Mouse (Mus musculus) layer of hippocampus, adult 6 months (tissue): Measurements from ENCODE around the gene Gm10696. TPM values are rescaled to one million over a fixed set of nuclear protein-coding genes. Genes with fewer than 3 reads are reported as not detected.

Experiments
- long read RNA-seq, 2 experiments: library from polyadenylated mRNA; unstranded; transcript quantifications; one replicate each; pipeline ENCODE4 v2.0.0; 2019 to 2020
- polyA plus RNA-seq: library from polyadenylated mRNA; unstranded; fragments of <200 nt; fragmentation: Nextera tagmentation; gene quantifications from 2 replicates; pipeline ENCODE4 v1.2.3, GENCODE M21; 2021

Gm10696 gene
- not detected in 2 replicates for polyA plus RNA-seq
- long read RNA-seq, experiment 1 = 0 reads
- long read RNA-seq, experiment 2 = 0 reads

GRCm38 (mm10) chr3:94178093-94178492 lies at the start of gene Gm10696:
Gm10696 (minus strand) TSS chr3:94178193.

DNA sequence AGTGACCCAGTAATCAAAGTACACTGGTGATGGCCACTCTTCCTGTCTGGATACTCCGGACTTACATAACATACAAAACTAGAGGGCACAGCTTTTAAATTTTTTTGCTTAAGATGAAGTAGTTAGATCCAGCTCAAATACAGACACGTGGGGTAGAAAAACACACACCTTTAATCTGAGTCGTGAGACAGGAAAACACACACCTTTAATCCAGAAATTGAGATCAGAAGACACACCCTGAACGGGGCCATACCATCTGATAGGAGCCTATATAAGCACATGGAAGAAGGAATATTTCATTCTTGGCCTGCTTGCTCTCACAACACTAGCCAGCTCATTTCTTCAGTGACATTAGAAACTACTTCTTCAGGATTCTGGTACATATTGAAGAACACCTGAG lies 18.4 kb upstream of the Gm10696 start, which contains the start of gene Gm5286:
Gene Gm5286, plus strand, starts transcription at position 301 of the 400 bp plus-strand sequence.

Other genes starting within 250 kb of the Gm10696 start
- gene Gm9117, start 234.7 kb downstream of the Gm10696 start, polyA plus RNA-seq = not detected in 2 replicates
- not detected in 2 replicates for gene Tdpoz5, start 216.9 kb downstream of the Gm10696 start, polyA plus RNA-seq
- not detected in 2 replicates for gene Gm9125, start 123.3 kb downstream of the Gm10696 start, polyA plus RNA-seq
- gene Gm10697, start 105.5 kb downstream of the Gm10696 start, polyA plus RNA-seq = not detected in 2 replicates
- gene Gm5286, start 18.5 kb upstream of the Gm10696 start, polyA plus RNA-seq = not detected in 2 replicates
- not detected in 2 replicates for gene Gm4778, start 85.8 kb upstream of the Gm10696 start, polyA plus RNA-seq
- 28.1 and 31.6 TPM in 2 replicates for gene Them4, start 131.9 kb upstream of the Gm10696 start, polyA plus RNA-seq
- gene Them5, start 163.9 kb upstream of the Gm10696 start, polyA plus RNA-seq = 0.11 and 0.19 TPM in 2 replicates
- gene C2cd4d, start 184.2 kb upstream of the Gm10696 start, polyA plus RNA-seq = 0.10 and 0.18 TPM in 2 replicates
- gene Rorc, start 194.6 kb upstream of the Gm10696 start, polyA plus RNA-seq = 3.0 and 3.4 TPM in 2 replicates
- gene Lingo4, start 220.3 kb upstream of the Gm10696 start, polyA plus RNA-seq = 0.33 and 0.48 TPM in 2 replicates
- 19.0 and 20.4 TPM in 2 replicates for gene Tdrkh, start 235.1 kb upstream of the Gm10696 start, polyA plus RNA-seq